Mouse (Mus musculus) lung, postnatal 0 days (tissue): ENCODE results near the gene Efcab2.

Source experiments
- CTCF ChIP-seq: IDR thresholded peaks from 2 replicates; pipeline ENCODE4 v1.5.1; 2016; ENCODE audit warnings: antibody characterized with exemption, mild to moderate bottlenecking
- EP300 ChIP-seq: IDR thresholded peaks from 2 replicates; pipeline ENCODE4 v1.6.1; 2016; ENCODE audit warnings: antibody characterized with exemption, mild to moderate bottlenecking, control low read depth

- TF ChIP-seq CTCF (no peak), EP300 (no peak)
Observed at GRCm38 (mm10) chr1:178486828-178487227, 80.9 kb downstream of the Efcab2 start.
